Mouse (Mus musculus): ENCODE data around the gene Igdcc3.
"Not testable (repeated sequence)": the region's sequence is repeated elsewhere in the genome, so short reads cannot be mapped to it uniquely, and the experiment has no call there.

Igdcc3 gene

GRCm38 (mm10) chr9:65207041-65207815 is 66.2 kb downstream of the Igdcc3 start:
- DNase-seq (ENCODE audit: low spot score), result not testable (repeated sequence)

GRCm38 (mm10) chr9:65208293-65209179 is 67.5 kb downstream of the Igdcc3 start:
- no peak for DNase-seq (ENCODE audit: low spot score)

- no peak for DNase-seq (ENCODE audit: low spot score)
These were observed 70.6 kb downstream of the Igdcc3 start for GRCm38 (mm10) chr9:65211598-65211997.

GRCm38 (mm10) chr9:65214425-65214777 is 73.4 kb downstream of the Igdcc3 start:
- DNase-seq (ENCODE audit: low spot score), result no peak

GRCm38 (mm10) chr9:65214778-65215493 is 73.9 kb downstream of the Igdcc3 start:
- peak; percentile 77 for DNase-seq (ENCODE audit: low spot score)

GRCm38 (mm10) chr9:65215494-65216126 is 74.6 kb downstream of the Igdcc3 start:
- no peak for DNase-seq (ENCODE audit: low spot score)

- DNase-seq (ENCODE audit: low spot score), result no peak
These were observed 76.0 kb downstream of the Igdcc3 start for GRCm38 (mm10) chr9:65216972-65217371.

GRCm38 (mm10) chr9:65217661-65218060 is 76.7 kb downstream of the Igdcc3 start:
- DNase-seq (ENCODE audit: low spot score), result no peak

- no peak for DNase-seq (ENCODE audit: low spot score)
These were observed 77.9 kb downstream of the Igdcc3 start for GRCm38 (mm10) chr9:65218916-65219315.

GRCm38 (mm10) chr9:65220398-65220797 is 79.4 kb downstream of the Igdcc3 start:
- DNase-seq (ENCODE audit: low spot score), result not testable (repeated sequence)

- no peak for DNase-seq (ENCODE audit: low spot score)
These were observed 82.9 kb downstream of the Igdcc3 start for GRCm38 (mm10) chr9:65223927-65224326.

GRCm38 (mm10) chr9:65225795-65226194 is 84.8 kb downstream of the Igdcc3 start:
- no peak for DNase-seq (ENCODE audit: low spot score)

- no peak for DNase-seq (ENCODE audit: low spot score)
These were observed 89.3 kb downstream of the Igdcc3 start for GRCm38 (mm10) chr9:65230250-65230649.

GRCm38 (mm10) chr9:65231284-65231683 is 90.3 kb downstream of the Igdcc3 start:
- DNase-seq (ENCODE audit: low spot score), result no peak

GRCm38 (mm10) chr9:65233243-65233985 is 92.4 kb downstream of the Igdcc3 start:
- DNase-seq (ENCODE audit: low spot score), result no peak

- DNase-seq (ENCODE audit: low spot score), result no peak
These were observed 93.7 kb downstream of the Igdcc3 start for GRCm38 (mm10) chr9:65234734-65235133.
